Mouse (Mus musculus): ENCODE measurements at regions not wholly inside any gene's neighbourhood (a gene's known extent, or its start where the extent isn't known, plus 50 kb on each side); places are given as distances from the start of the nearest gene placed in this dataset.

DNA sequence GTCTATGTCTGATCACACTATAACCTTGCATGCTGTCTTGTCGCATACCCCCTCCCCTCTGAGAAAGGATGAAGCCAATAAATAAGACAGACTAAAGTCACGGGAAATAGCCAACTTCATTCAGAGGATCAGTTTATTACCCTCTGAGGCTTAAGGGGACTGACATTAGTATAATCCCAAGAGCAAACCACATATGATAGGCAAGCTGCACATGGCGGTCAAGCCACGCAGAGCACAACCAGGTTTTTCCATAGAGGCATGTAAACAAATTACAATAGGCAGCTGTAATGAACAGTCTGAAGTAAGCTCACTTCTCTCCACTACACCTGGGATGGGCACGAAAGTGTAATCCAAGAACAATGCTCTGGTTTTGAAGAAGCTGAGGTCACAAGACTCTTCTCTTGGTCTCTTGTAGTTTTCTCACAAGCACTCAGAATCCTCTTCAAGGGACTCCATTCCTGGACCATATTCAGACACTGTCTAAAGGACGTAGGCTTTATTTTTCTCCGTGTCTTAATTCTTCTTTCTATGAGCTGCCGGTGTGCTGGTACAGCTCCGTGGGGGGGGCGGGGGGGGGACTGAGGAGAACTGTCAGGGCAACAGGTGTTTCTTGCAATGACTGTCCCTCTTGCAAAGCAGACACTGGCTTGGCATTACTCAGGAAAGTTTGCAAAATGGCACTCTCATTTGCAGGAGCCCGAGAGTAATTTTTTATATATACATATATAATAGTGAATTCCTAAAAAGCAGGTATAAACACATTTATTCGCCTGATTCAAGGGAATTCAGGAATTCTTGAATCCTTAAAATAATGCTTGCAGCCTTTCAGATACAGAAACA is 118.4 kb upstream of the Itga4 start:
- DNase-seq (ENCODE audit: low spot score) = no peak

DNA sequence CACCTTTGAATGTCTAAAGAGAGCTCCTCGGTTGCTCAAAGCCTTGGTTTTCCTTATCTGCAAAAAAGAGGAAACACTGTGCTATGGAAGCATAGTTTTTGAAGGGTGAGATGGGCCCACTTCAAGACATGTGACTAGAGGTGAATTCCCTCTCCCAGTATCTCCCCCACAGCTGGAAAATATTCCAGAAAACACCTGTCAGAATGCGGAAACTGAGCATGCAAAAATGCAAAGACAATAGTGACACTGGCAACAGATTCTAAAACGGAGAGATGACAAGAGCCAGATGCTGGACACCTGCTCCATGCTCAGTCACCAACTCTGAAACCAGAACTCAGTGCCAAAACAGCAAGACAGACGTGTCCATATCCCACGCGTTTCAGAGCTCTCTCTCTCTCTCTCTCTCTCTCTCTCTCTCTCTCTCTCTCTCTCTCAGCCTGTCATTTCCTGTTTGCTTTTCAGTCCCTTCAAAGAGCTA is 117.5 kb upstream of the Itga4 start:
- DNase-seq (ENCODE audit: low spot score) = no peak

- DNase-seq (ENCODE audit: low spot score) = no peak
These were observed 116.7 kb upstream of the Itga4 start for GRCm38 (mm10) chr2:79138368-79139109.

DNA sequence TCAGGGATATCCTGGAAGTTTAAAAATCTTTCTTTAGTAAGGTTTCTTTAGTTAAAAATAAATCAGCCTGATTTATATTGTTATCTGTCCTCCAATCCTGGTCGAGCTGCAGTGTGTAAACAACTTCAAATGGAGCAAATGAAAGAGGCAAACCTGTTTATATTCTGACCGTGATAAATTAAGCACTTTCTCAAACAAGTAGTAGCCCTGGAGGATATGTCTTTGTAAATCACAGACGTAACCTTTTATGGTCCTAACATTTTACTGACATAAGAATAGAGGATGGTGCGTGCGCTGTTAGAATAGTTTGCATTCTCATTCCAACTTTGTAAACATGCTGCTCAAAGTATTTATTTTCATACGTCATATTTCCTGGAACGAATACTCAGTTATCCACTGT is 113.3 kb upstream of the Itga4 start:
- no peak for DNase-seq (ENCODE audit: low spot score)

DNA sequence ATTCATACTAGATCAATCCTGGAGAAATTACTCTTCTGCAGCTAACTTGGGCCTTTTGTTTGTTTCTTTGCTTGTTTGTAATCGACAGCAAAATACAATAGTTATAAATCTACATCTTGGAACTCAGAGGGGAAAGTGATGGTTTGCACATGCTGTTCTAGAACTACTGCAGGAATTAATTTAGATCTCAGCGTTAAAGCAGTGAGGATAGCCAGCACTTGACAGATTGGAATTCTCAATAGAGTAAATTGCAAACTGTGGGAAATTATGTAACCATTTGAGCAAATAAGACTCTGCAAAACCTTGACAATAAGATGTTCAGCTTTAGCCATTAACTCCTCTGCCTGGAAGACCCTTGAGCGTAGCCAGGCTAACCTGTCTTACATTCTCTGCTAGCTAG is 112.0 kb upstream of the Itga4 start:
- DNase-seq (ENCODE audit: low spot score) = no peak

GRCm38 (mm10) chr2:79145897-79146296 is 109.3 kb upstream of the Itga4 start:
- no peak for DNase-seq (ENCODE audit: low spot score)

DNA sequence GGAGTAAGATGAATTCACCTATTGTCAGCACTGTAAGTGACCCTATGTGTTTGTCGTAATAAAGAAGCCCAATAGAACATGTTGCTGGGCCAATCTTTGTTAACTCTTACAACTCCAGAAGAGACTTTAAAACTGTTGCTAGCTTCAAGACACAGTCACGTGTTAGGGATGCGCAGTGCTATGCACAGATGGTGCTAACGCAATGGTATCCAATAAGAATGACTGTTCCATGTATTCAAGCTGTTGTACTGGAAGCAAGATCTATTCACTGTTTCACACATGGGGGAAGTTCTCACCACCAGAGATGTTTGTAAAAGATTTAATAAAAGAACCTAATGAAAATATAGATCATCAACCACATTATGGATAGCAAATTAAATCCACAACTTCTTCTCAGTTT is 108.7 kb upstream of the Itga4 start:
- no peak for DNase-seq (ENCODE audit: low spot score)

DNA sequence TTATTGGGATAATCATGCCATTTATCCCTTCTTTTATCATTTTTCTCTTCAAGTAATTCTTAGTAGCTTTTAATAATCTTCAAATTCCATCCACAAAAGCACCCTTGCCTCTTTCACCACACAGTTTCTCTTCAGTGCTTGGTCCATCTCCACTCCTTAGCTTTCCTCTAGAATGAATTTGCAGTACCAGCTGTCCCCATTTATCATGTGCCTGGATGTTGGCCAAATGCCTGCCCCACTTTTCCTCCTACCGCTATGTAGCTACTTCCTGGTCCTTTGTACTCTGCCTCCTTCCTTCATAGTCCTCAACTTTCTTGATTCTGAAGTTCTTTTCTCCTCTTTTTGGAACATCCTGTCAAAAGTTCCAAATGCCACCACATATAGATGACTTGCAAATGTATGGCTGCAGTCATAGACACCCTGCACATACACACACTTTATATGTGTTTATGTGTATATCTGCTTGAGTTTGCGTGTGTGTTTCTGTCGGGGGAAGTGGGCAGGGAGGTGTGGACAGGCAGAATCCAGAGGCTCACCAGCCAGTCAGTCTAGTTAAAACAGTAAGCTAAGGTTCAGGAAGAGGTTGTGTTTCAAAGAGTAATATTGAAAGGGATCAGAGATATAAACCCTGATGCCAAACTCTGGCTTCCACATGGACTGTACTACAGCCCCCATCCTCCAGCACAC is 106.1 kb upstream of the Itga4 start:
- no peak for DNase-seq (ENCODE audit: low spot score)

DNA sequence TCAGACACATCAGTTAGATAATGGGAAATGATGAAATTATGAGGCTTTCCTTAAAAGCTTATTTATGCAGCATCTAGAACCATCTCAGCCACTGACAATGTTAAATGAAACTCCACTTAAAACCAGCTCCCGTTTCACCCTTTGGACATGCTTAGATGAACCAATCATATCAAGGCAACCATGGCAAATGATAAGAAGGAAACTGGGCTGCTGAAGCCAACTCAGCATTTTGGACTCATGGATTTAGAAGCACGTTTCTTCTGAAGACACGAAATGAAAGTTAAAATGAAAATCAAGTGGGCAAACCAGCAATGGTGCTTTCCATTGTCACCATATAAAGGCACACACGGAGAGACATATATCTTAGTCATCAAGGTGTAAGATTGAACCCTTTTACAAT is 103.6 kb upstream of the Itga4 start:
- DNase-seq (ENCODE audit: low spot score) = no peak

GRCm38 (mm10) chr2:79152031-79152694 is 103.1 kb upstream of the Itga4 start:
- no peak for DNase-seq (ENCODE audit: low spot score)

GRCm38 (mm10) chr2:79152695-79153057 is 102.5 kb upstream of the Itga4 start:
- DNase-seq (ENCODE audit: low spot score) = no peak

- DNase-seq (ENCODE audit: low spot score) = no peak
These were observed 102.2 kb upstream of the Itga4 start for GRCm38 (mm10) chr2:79153070-79153469.

DNA sequence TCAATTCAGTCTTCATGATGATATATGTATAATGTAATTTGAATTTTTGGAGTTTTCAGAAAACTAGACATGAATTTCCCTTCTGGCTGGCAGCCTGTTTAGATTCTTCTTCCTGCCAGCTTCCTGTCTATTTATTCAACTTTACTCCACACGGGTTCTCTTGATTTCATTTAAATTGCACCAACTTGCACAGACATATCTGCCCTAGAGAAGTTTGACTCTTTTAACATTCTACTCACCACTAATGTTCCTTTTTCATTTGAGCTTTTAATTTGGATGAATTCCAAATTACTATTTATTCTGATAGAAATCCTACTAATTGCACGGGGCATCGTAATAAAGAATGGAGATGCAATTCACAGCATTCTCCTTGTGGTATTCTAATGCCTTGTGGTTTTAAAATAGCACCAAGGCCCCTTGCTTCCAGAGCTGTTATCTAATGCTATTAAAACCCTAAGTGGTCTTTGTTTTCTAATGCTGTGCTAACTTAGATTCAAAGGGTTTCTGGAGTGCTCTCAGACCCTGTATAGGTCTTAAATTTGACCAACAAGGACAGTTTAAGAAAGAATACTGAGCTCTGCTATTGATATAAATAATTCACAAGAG is 96.7 kb upstream of the Itga4 start:
- no peak for DNase-seq (ENCODE audit: low spot score)

DNA sequence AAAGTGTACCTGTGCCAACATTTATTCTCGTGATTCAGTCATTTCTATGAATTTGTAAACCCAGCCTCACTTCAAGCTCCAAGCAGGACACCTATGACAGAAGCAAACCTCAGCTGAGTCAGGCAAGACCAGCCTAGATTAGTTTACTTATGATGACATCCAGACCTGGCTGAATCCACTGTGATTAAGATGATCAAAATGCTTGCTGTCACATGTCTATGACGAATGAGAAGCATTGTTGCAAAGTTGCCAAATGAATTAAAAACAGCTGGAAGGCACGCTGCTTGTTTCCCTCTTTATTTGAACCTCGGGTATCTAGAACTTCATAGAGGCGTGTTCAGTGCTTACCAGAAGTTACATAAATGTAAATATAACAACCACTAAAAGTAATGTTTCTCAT is 95.9 kb upstream of the Itga4 start:
- no peak for DNase-seq (ENCODE audit: low spot score)

- DNase-seq (ENCODE audit: low spot score) = no peak
These were observed 82.0 kb upstream of the Itga4 start for GRCm38 (mm10) chr2:79172967-79173919.

GRCm38 (mm10) chr2:79174282-79174681 is 80.9 kb upstream of the Itga4 start:
- no peak for DNase-seq (ENCODE audit: low spot score)

GRCm38 (mm10) chr2:79180782-79181181 is 74.4 kb upstream of the Itga4 start:
- no peak for DNase-seq (ENCODE audit: low spot score)

DNA sequence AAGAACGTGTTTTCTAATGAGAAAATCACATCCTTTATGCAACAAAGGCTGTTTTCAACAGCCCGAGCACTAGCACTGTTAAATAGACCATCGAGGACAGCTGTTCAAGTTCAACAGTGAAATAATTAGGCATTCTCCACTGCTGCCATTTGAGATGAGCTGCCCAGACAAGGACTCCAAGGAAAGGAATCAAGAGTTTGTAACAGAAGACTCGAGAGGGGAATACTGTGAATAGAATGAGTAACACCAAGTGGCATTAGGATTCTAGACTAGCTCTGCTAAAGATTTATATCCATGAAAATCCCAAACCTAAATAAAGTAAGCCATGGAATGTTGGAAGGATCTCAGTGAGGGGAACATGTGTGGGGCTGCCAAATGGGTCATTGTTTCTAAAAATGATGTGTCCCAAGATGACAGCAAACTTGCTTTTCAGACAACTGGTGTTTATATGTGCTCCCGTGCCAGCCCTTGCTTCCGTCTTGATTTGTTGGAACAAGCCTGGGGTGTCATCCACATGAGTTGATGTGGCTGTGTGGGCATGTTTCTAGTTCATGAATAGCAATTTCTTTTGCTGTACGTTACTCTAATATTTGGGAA is 72.1 kb upstream of the Itga4 start:
- DNase-seq (ENCODE audit: low spot score) = no peak

DNA sequence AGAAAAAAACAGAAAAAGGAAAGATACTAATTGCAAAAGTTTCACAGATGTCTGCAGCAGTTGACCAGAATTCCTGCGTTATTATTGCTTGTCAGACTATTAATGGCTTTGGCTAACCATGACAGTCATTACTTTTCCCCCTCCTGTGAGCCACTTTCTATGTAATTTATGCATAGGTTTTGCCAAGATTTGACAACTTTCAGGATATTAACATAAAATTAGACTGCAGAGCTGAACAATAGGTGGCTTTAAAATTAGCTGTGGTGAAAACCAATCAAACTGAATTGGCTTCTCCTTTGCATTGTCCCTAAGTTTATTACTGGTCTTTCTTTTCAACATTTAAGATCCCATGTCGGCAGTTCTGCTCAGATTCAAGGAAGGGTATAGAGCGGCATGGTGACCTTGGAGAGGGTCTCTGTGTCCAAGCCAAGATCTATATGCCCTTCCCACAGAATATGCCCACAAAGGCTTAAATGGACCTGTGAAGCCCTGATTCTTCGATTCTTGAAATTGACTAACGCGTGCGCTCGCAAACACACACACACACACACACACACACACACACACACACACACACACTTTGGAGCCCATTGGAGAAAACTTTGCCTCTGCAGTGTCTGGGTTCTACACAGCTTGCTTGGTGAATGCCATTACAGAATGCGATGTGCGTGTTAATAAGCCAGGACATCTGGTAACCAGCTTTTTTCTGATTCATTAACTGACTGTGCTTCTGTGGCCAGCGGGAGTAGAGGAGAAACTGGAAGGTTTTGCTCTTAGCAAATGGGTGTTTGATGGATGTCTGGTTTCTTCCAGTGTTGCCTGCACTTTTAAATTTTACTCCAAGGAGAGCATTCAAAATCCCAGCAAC is 69.8 kb upstream of the Itga4 start:
- DNase-seq (ENCODE audit: low spot score) = no peak

Data from yolk sac, embryonic 10.5 days (tissue).